Comparison of ENCODE assay signal across 19 mouse cellular contexts in the genomic region with DNA sequence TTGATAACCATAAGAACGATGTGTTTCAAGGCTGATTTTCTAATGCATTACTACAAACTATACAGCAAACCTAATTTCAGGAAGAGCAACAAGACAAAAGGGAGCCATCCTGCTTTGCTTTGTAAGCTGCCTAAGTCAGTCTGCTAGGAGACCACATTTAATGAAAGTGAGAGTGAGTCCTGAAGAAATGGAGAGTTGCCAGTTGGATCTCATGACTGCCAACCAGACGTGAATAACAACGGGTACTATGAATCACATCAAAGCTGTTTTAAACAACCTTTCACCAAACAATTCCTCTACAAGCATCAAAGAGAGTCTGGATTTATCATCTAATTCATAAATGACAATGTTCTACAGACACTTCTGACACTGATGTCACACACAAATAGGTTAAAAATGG. TPM values are rescaled to one million over a fixed set of nuclear protein-coding genes. Genes with fewer than 3 reads are reported as not detected.
DNase-seq lines count a peak whose midpoint lies in the region; ATAC-seq lines count a peak whose summit lies in the region.
"Had no signal": no experiment of that assay in that cellular context is flagged by ENCODE, and none has a peak within 500 bp of the region (broad histone marks: within the 10 kb centered on the region; RNA-seq: fewer than 3 reads in every experiment).

No protein-coding gene starts in this region.

- H3K36me3 ChIP-seq in forebrain, embryonic 14.5 days (ENCODE audit: control insufficient read depth, insufficient read depth, low read length) = no peaks in the 10 kb centered on the region
- no peaks in the 10 kb centered on the region for H3K36me3 ChIP-seq in forebrain, embryonic 11.5 days (ENCODE audit: control insufficient read depth, insufficient read depth, low read length)
- H3K36me3 ChIP-seq in kidney, embryonic 14.5 days (ENCODE audit: control insufficient read depth, insufficient read depth, low read length) = no peaks in the 10 kb centered on the region
- no peaks in the 10 kb centered on the region for H3K36me3 ChIP-seq in midbrain, embryonic 11.5 days (ENCODE audit: control insufficient read depth, insufficient read depth, low read length)
- H3K36me3 ChIP-seq: embryonic facial prominence, embryonic 12.5 days; hindbrain, embryonic 10.5 days; limb, embryonic 10.5 days had no signal

- H3K9ac ChIP-seq in forebrain, embryonic 14.5 days (ENCODE audit: low read length) = no peak overlapping the region
- H3K9ac ChIP-seq in forebrain, embryonic 11.5 days (ENCODE audit: low read length) = no peak overlapping the region
- no peak overlapping the region for H3K9ac ChIP-seq in kidney, embryonic 14.5 days (ENCODE audit: low read depth, low read length)
- H3K9ac ChIP-seq in midbrain, embryonic 11.5 days (ENCODE audit: low read length) = no peak overlapping the region
- H3K9ac ChIP-seq: embryonic facial prominence, embryonic 12.5 days; forebrain, embryonic 13.5 days; liver, embryonic 14.5 days had no signal

- H3K4me3 ChIP-seq in forebrain, embryonic 14.5 days (ENCODE audit: low read depth, low read length) = no peak overlapping the region
- no peak overlapping the region for H3K4me3 ChIP-seq in forebrain, embryonic 11.5 days (ENCODE audit: low read depth, low read length)
- H3K4me3 ChIP-seq in kidney, embryonic 14.5 days (ENCODE audit: low read length) = no peak overlapping the region
- no peak overlapping the region for H3K4me3 ChIP-seq in midbrain, embryonic 11.5 days (ENCODE audit: low read depth, low read length)
- H3K4me3 ChIP-seq: embryonic facial prominence, embryonic 12.5 days; forebrain, embryonic 13.5 days; hindbrain, embryonic 10.5 days; limb, embryonic 10.5 days had no signal

- ATAC-seq in forebrain, embryonic 14.5 days = no peak
- no peak for ATAC-seq in forebrain, embryonic 11.5 days (replicated peaks; ENCODE audit: low FRiP score)
- ATAC-seq in kidney, embryonic 14.5 days (ENCODE audit: low FRiP score, low TSS enrichment) = no peak
- no peak for ATAC-seq in midbrain, embryonic 11.5 days (ENCODE audit: low FRiP score)
- ATAC-seq: CD4-positive, CD25-positive, alpha-beta regulatory T cell, adult 4 months; forebrain, embryonic 13.5 days; intestine, embryonic 16.5 days had no signal

- peaks cover 14% of the 10 kb centered on the region; the same call in 1 of the 2 replicates for H3K4me1 ChIP-seq in forebrain, embryonic 14.5 days (ENCODE audit: control insufficient read depth, insufficient read depth, low read length)
- peaks cover 5% of the 10 kb centered on the region; the same call in 1 of the 2 replicates for H3K4me1 ChIP-seq in forebrain, embryonic 11.5 days (replicated peaks; ENCODE audit: control insufficient read depth, insufficient read depth, low read length)
- H3K4me1 ChIP-seq in kidney, embryonic 14.5 days (ENCODE audit: control insufficient read depth, insufficient read depth, low read length) = peaks cover 17% of the 10 kb centered on the region
- peaks cover 16% of the 10 kb centered on the region for H3K4me1 ChIP-seq in midbrain, embryonic 11.5 days (ENCODE audit: control insufficient read depth, insufficient read depth, low read length)

- DNase-seq in forebrain, embryonic 14.5 days (ENCODE audit: low spot score) = peak; percentile 50
- no peak for DNase-seq in forebrain, embryonic 11.5 days (ENCODE audit: low spot score)
- peak; percentile 38 for DNase-seq in kidney, adult 9 months
- peak; percentile 80 for DNase-seq in 3T3-L1 (ENCODE audit: low read depth, low spot score)
- DNase-seq in adrenal gland, postnatal 36 days = peak; percentile 25 to 42
- DNase-seq in thymus, postnatal 36 days = no peak
- DNase-seq in midbrain, embryonic 11.5 days (ENCODE audit: low spot score, missing footprints) = no peak
- DNase-seq: cerebellum, postnatal 25 days; gastrocnemius, postnatal 14 days; thymus, postnatal 4 days had no signal

- H3K27me3 ChIP-seq in forebrain, embryonic 14.5 days (replicated peaks; ENCODE audit: control insufficient read depth, insufficient read depth, low read length) = no peaks in the 10 kb centered on the region
- H3K27me3 ChIP-seq in forebrain, embryonic 11.5 days (ENCODE audit: control insufficient read depth, insufficient read depth, low read length) = no peaks in the 10 kb centered on the region
- H3K27me3 ChIP-seq in kidney, embryonic 14.5 days (ENCODE audit: control insufficient read depth, insufficient read depth, low read length) = no peaks in the 10 kb centered on the region
- H3K27me3 ChIP-seq in midbrain, embryonic 11.5 days (ENCODE audit: control insufficient read depth, insufficient read depth, low read length) = no peaks in the 10 kb centered on the region
- H3K27me3 ChIP-seq: embryonic facial prominence, embryonic 12.5 days; forebrain, embryonic 13.5 days had no signal

- 44% methylated on average over 3 of the region's 3 CpGs for whole genome bisulfite sequencing in forebrain, embryonic 14.5 days
- WGBS in forebrain, embryonic 11.5 days = 76% methylated on average over 3 of the region's 3 CpGs
- 52% methylated on average over 3 of the region's 3 CpGs for WGBS in kidney, embryonic 14.5 days
- WGBS in midbrain, embryonic 11.5 days = 64% methylated on average over 3 of the region's 3 CpGs

- H3K27ac ChIP-seq in forebrain, embryonic 14.5 days (ENCODE audit: low read depth, low read length) = no peak overlapping the region
- no peak overlapping the region for H3K27ac ChIP-seq in forebrain, embryonic 11.5 days (ENCODE audit: low read depth, low read length)
- H3K27ac ChIP-seq in kidney, embryonic 14.5 days (ENCODE audit: low read depth, low read length) = no peak overlapping the region
- H3K27ac ChIP-seq in midbrain, embryonic 11.5 days (ENCODE audit: low read depth, low read length) = no peak overlapping the region
- H3K27ac ChIP-seq: embryonic facial prominence, embryonic 12.5 days; forebrain, embryonic 13.5 days; hindbrain, embryonic 10.5 days; limb, embryonic 10.5 days; liver, embryonic 14.5 days had no signal

- H3K4me2 ChIP-seq in forebrain, embryonic 14.5 days (ENCODE audit: low read length) = no peak overlapping the region
- no peak overlapping the region for H3K4me2 ChIP-seq in forebrain, embryonic 11.5 days (ENCODE audit: low read depth, low read length, severe bottlenecking)
- no peak overlapping the region for H3K4me2 ChIP-seq in kidney, embryonic 14.5 days (replicated peaks; ENCODE audit: low read depth, low read length)
- H3K4me2 ChIP-seq in midbrain, embryonic 11.5 days = no peak overlapping the region
- H3K4me2 ChIP-seq: embryonic facial prominence, embryonic 12.5 days; forebrain, embryonic 13.5 days had no signal

- H3K9me3 ChIP-seq in forebrain, embryonic 14.5 days (replicated peaks; ENCODE audit: control insufficient read depth, low read length) = no peaks in the 10 kb centered on the region
- H3K9me3 ChIP-seq in forebrain, embryonic 11.5 days (ENCODE audit: control insufficient read depth, low read length) = no peaks in the 10 kb centered on the region
- H3K9me3 ChIP-seq in kidney, embryonic 14.5 days (ENCODE audit: control insufficient read depth, low read length) = no peaks in the 10 kb centered on the region
- H3K9me3 ChIP-seq in midbrain, embryonic 11.5 days (ENCODE audit: control insufficient read depth, low read length) = no peaks in the 10 kb centered on the region
- H3K9me3 ChIP-seq: embryonic facial prominence, embryonic 12.5 days; forebrain, embryonic 13.5 days; hindbrain, embryonic 10.5 days; limb, embryonic 10.5 days had no signal

RNA-seq across cellular contexts. Expression of a gene that starts 11.6 kb away (rescaled TPM):
- 32.5 and 37.6 TPM in 2 replicates for polyA plus RNA-seq in forebrain, embryonic 14.5 days (2014; fragmentation: Nextera tagmentation; extraction: Ambion mirVana)
- 36.5 and 38.7 TPM in 2 replicates for polyA plus RNA-seq in forebrain, embryonic 11.5 days (2014; fragmentation: Nextera tagmentation; extraction: Ambion mirVana)
- polyA plus RNA-seq in kidney, embryonic 14.5 days (2014; fragmentation: Nextera tagmentation; extraction: Ambion mirVana) = 48.4 and 51.9 TPM in 2 replicates
- total RNA-seq in adrenal gland, postnatal 36 days (2021) = 10 to 100 TPM; 13.2 to 20.4 TPM
- 40.0 and 43.7 TPM in 2 replicates for polyA plus RNA-seq in midbrain, embryonic 11.5 days (2014; fragmentation: Nextera tagmentation; extraction: Ambion mirVana)

RNA-seq across cellular contexts. Expression of a gene that starts 11.7 kb away (rescaled TPM):
- polyA plus RNA-seq in forebrain, embryonic 14.5 days (2014; fragmentation: Nextera tagmentation; extraction: Ambion mirVana) = 9.7 and 16.9 TPM in 2 replicates
- polyA plus RNA-seq in forebrain, embryonic 11.5 days (2014; fragmentation: Nextera tagmentation; extraction: Ambion mirVana) = 18.7 and 19.8 TPM in 2 replicates
- polyA plus RNA-seq in kidney, embryonic 14.5 days (2014; fragmentation: Nextera tagmentation; extraction: Ambion mirVana) = 12.2 and 17.9 TPM in 2 replicates
- 10 to 100 TPM; 13.5 to 18.0 TPM for total RNA-seq in adrenal gland, postnatal 36 days (2021)
- polyA plus RNA-seq in midbrain, embryonic 11.5 days (2014; fragmentation: Nextera tagmentation; extraction: Ambion mirVana) = 10.2 and 12.6 TPM in 2 replicates
- total RNA-seq: megakaryocyte-erythroid progenitor cell, adult 5-6 weeks had no signal

Comparison
In these comparisons a context has a peak if more than half of its experiments do, and no peak if none do; other contexts are left out.
1. DNase-seq: peak in forebrain, embryonic 14.5 days (single experiment), kidney, adult 9 months (single experiment), 3T3-L1 (single experiment) and adrenal gland, postnatal 36 days (2 of 2); none in forebrain, embryonic 11.5 days (single experiment), thymus, postnatal 36 days (0 of 2) and midbrain, embryonic 11.5 days (single experiment).